Mouse (Mus musculus): ENCODE data around the gene a. TPM values are rescaled to one million over a fixed set of nuclear protein-coding genes. Genes with fewer than 3 reads are reported as not detected.
"Not testable (repeated sequence)": the region's sequence is repeated elsewhere in the genome, so short reads cannot be mapped to it uniquely, and the experiment has no call there.

a gene
- polyA plus RNA-seq, 1 experiment = not detected

GRCm38 (mm10) chr2:155018762-155019641 lies 227.8 kb downstream of the a start:
- TF ChIP-seq CTCF (conservative IDR thresholded peaks at IDR 0.05; ENCODE audit: insufficient read depth, insufficient read length, low read depth, low read length) (no peak), POLR2A (IDR thresholded peaks at IDR 0.05; ENCODE audit: low read depth, low read length) (no peak)
- peak; percentile 69 for DNase-seq
- Histone ChIP-seq H3K27ac (ENCODE audit: insufficient read depth, low read depth, low read length) (0 out of 2 replicates have a peak overlapping the region, but pooled peaks have one; percentile 9), H3K27me3 (replicated peaks; ENCODE audit: control insufficient read depth, insufficient read depth, low read length) (no peaks in the 10 kb centered on the region), H3K4me1 (ENCODE audit: control insufficient read depth, insufficient read depth, low read length) (no peaks in the 10 kb centered on the region), H3K36me3 (ENCODE audit: control insufficient read depth, insufficient read depth, low read length) (no peaks in the 10 kb centered on the region), H3K4me3 (ENCODE audit: insufficient read depth, low read depth, low read length) (peak overlapping the region; percentile 60)
- 1% methylated on average over 38 of the region's 38 CpGs for WGBS

- no peaks in the 10 kb centered on the region for H3K27me3 ChIP-seq (replicated peaks; ENCODE audit: control insufficient read depth, insufficient read depth, low read length)
- peak overlapping the region; percentile 60 for H3K4me3 ChIP-seq (ENCODE audit: insufficient read depth, low read depth, low read length)
- 1% methylated on average over 22 of the region's 22 CpGs for WGBS
- DNase-seq = peak; percentile 94
- TF ChIP-seq CTCF (conservative IDR thresholded peaks at IDR 0.05; ENCODE audit: insufficient read depth, insufficient read length, low read depth, low read length) (peak; percentile 67), POLR2A (IDR thresholded peaks at IDR 0.05; ENCODE audit: low read depth, low read length) (no peak)
- H3K4me1 ChIP-seq (ENCODE audit: control insufficient read depth, insufficient read depth, low read length) = no peaks in the 10 kb centered on the region
- no peaks in the 10 kb centered on the region for H3K36me3 ChIP-seq (ENCODE audit: control insufficient read depth, insufficient read depth, low read length)
- H3K27ac ChIP-seq (ENCODE audit: insufficient read depth, low read depth, low read length) = 0 out of 2 replicates have a peak overlapping the region, but pooled peaks have one; percentile 9
Measured at GRCm38 (mm10) chr2:155019673-155020072, 228.5 kb downstream of the a start.

- not testable (repeated sequence) for H3K36me3 ChIP-seq (ENCODE audit: control insufficient read depth, insufficient read depth, low read length); H3K27ac ChIP-seq (ENCODE audit: insufficient read depth, low read depth, low read length); H3K27me3 ChIP-seq (replicated peaks; ENCODE audit: control insufficient read depth, insufficient read depth, low read length); H3K4me1 ChIP-seq (ENCODE audit: control insufficient read depth, insufficient read depth, low read length); H3K4me3 ChIP-seq (ENCODE audit: insufficient read depth, low read depth, low read length); DNase-seq
- WGBS = 76% methylated on average over 20 of the region's 20 CpGs
Measured at GRCm38 (mm10) chr2:155020247-155020826, 229.1 kb downstream of the a start.

- H3K4me3 ChIP-seq (ENCODE audit: insufficient read depth, low read depth, low read length) = no peak overlapping the region
- WGBS = 60% methylated on average over 7 of the region's 7 CpGs
- H3K27me3 ChIP-seq (replicated peaks; ENCODE audit: control insufficient read depth, insufficient read depth, low read length) = no peaks in the 10 kb centered on the region
- no peaks in the 10 kb centered on the region for H3K4me1 ChIP-seq (ENCODE audit: control insufficient read depth, insufficient read depth, low read length)
- H3K27ac ChIP-seq (ENCODE audit: insufficient read depth, low read depth, low read length) = no peak overlapping the region
- no peak for DNase-seq
- H3K36me3 ChIP-seq (ENCODE audit: control insufficient read depth, insufficient read depth, low read length) = no peaks in the 10 kb centered on the region
- TF ChIP-seq POLR2A (IDR thresholded peaks at IDR 0.05; ENCODE audit: low read depth, low read length) (no peak), CTCF (conservative IDR thresholded peaks at IDR 0.05; ENCODE audit: insufficient read depth, insufficient read length, low read depth, low read length) (no peak)
Measured at GRCm38 (mm10) chr2:155030831-155031230, 239.6 kb downstream of the a start.

- Histone ChIP-seq H3K27ac (ENCODE audit: insufficient read depth, low read depth, low read length) (no peak overlapping the region), H3K4me3 (ENCODE audit: insufficient read depth, low read depth, low read length) (no peak overlapping the region), H3K4me1 (ENCODE audit: control insufficient read depth, insufficient read depth, low read length) (no peaks in the 10 kb centered on the region), H3K27me3 (replicated peaks; ENCODE audit: control insufficient read depth, insufficient read depth, low read length) (no peaks in the 10 kb centered on the region), H3K36me3 (ENCODE audit: control insufficient read depth, insufficient read depth, low read length) (no peaks in the 10 kb centered on the region)
- TF ChIP-seq POLR2A (IDR thresholded peaks at IDR 0.05; ENCODE audit: low read depth, low read length) = no peak
- TF ChIP-seq CTCF (conservative IDR thresholded peaks at IDR 0.05; ENCODE audit: insufficient read depth, insufficient read length, low read depth, low read length) = no peak
- WGBS = 43% methylated on average over 19 of the region's 19 CpGs
- DNase-seq = no peak
Measured at GRCm38 (mm10) chr2:155032938-155033710, 241.9 kb downstream of the a start.

GRCm38 (mm10) chr2:155039956-155040355 lies 248.8 kb downstream of the a start:
- H3K4me1 ChIP-seq (ENCODE audit: control insufficient read depth, insufficient read depth, low read length) = no peaks in the 10 kb centered on the region
- H3K27me3 ChIP-seq (replicated peaks; ENCODE audit: control insufficient read depth, insufficient read depth, low read length) = no peaks in the 10 kb centered on the region
- no peak overlapping the region for H3K27ac ChIP-seq (ENCODE audit: insufficient read depth, low read depth, low read length)
- WGBS = 60% methylated on average over 4 of the region's 4 CpGs
- no peaks in the 10 kb centered on the region for H3K36me3 ChIP-seq (ENCODE audit: control insufficient read depth, insufficient read depth, low read length)
- DNase-seq = no peak
- H3K4me3 ChIP-seq (ENCODE audit: insufficient read depth, low read depth, low read length) = no peak overlapping the region
- TF ChIP-seq CTCF (conservative IDR thresholded peaks at IDR 0.05; ENCODE audit: insufficient read depth, insufficient read length, low read depth, low read length) (no peak), POLR2A (IDR thresholded peaks at IDR 0.05; ENCODE audit: low read depth, low read length) (no peak)

- Histone ChIP-seq H3K27me3 (replicated peaks; ENCODE audit: control insufficient read depth, insufficient read depth, low read length) (no peaks in the 10 kb centered on the region), H3K4me3 (ENCODE audit: insufficient read depth, low read depth, low read length) (no peak overlapping the region), H3K4me1 (ENCODE audit: control insufficient read depth, insufficient read depth, low read length) (no peaks in the 10 kb centered on the region), H3K27ac (ENCODE audit: insufficient read depth, low read depth, low read length) (no peak overlapping the region), H3K36me3 (ENCODE audit: control insufficient read depth, insufficient read depth, low read length) (no peaks in the 10 kb centered on the region)
- WGBS = 75% methylated on average over 3 of the region's 3 CpGs
- no peak for DNase-seq
- TF ChIP-seq CTCF (conservative IDR thresholded peaks at IDR 0.05; ENCODE audit: insufficient read depth, insufficient read length, low read depth, low read length) (no peak), POLR2A (IDR thresholded peaks at IDR 0.05; ENCODE audit: low read depth, low read length) (no peak)
Measured at GRCm38 (mm10) chr2:155044542-155044941, 253.3 kb downstream of the a start.
